Mouse (Mus musculus): ENCODE measurements at regions not wholly inside any gene's neighbourhood (a gene's known extent, or its start where the extent isn't known, plus 50 kb on each side); places are given as distances from the start of the nearest gene placed in this dataset.

DNA sequence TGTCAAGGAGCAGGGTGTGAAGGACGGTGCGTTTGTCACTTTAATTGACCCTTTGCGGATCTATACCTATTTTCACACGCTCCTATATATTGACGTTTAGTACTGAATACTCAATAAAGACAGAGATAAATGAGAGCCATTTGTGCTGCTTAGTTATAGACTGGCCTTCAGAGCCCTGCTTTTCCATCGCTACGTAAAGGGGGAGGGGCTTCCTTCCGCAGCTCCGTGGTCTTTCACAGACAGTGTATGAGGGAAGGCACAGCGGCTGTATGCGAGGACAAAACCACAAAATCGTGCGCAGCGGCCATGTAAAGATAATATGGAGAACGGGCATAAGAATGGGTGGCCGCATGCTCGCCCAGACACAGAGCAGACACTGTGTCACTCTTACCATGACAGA lies 58.4 kb upstream of the Pced1b start:
- no peak for TF ChIP-seq CTCF (IDR thresholded peaks at IDR 0.05; ENCODE audit: insufficient read depth, low read depth, low read length)
- no peak for TF ChIP-seq POLR2A (IDR thresholded peaks at IDR 0.05; ENCODE audit: insufficient read depth, low read depth, low read length)

All from olfactory bulb, adult 2 months (tissue).